Comparison of ENCODE assay signal across 8 mouse cellular contexts in genomic region chr14:76110396-76111221, GRCm38 (mm10). TPM values are rescaled to one million over a fixed set of nuclear protein-coding genes. Genes with fewer than 3 reads are reported as not detected.
DNase-seq lines count a peak whose midpoint lies in the region; ATAC-seq and TF ChIP-seq lines count a peak whose summit lies in the region.

Gene Gpalpp1 (minus strand): TSS chr14:76110760.
Gene Nufip1 (plus strand): TSS chr14:76110891.

- no peaks in the 10 kb centered on the region for H3K27me3 ChIP-seq in hindbrain, embryonic 10.5 days (ENCODE audit: insufficient read depth, poor library complexity, severe bottlenecking)
- no peaks in the 10 kb centered on the region for H3K27me3 ChIP-seq in lung, postnatal 0 days (replicated peaks; ENCODE audit: insufficient read depth, low read length)

- peak within 1 kb of the TSS; percentile 98 for H3K4me3 ChIP-seq in hindbrain, embryonic 10.5 days
- peak within 1 kb of the TSS; percentile 87 for H3K4me3 ChIP-seq in lung, postnatal 0 days (ENCODE audit: low read depth, low read length)

- ATAC-seq in frontal cortex, adult (ENCODE audit: low TSS enrichment), result peak; percentile 98
- ATAC-seq in lung, postnatal 0 days, result peak; percentile 99

- WGBS in hindbrain, embryonic 10.5 days, result under 1% methylated on average over 69 of the region's 69 CpGs
- 2% methylated on average over 69 of the region's 69 CpGs for WGBS in lung, postnatal 0 days

- H3K36me3 ChIP-seq in hindbrain, embryonic 10.5 days, result peaks cover 40% of the 10 kb centered on the region
- peaks cover 17% of the 10 kb centered on the region for H3K36me3 ChIP-seq in lung, postnatal 0 days (ENCODE audit: insufficient read depth, low read length)

- TF ChIP-seq EP300 in lung, postnatal 0 days (IDR thresholded peaks at IDR 0.05), result no peak

- DNase-seq in MN1 (ENCODE audit: low spot score), result peak; percentile 96
- peak; percentile 92 for DNase-seq in cerebellum, adult 9-10 months
- peak; percentile 94 for DNase-seq in hindbrain, embryonic 10.5 days (ENCODE audit: low spot score)
- peak; percentile 94 for DNase-seq in layer of hippocampus, adult 9-11 months
- peak; percentile 97 for DNase-seq in lung, postnatal 0 days (ENCODE audit: low spot score)
- peak; percentile 78 for DNase-seq in ovary, postnatal 14 days (ENCODE audit: low spot score)
- peak; percentile 84 for DNase-seq in thymus, postnatal 14 days

- peaks cover 26% of the 10 kb centered on the region for H3K4me1 ChIP-seq in hindbrain, embryonic 10.5 days (replicated peaks)
- peaks cover 3% of the 10 kb centered on the region; the same call in 1 of the 2 replicates for H3K4me1 ChIP-seq in lung, postnatal 0 days (ENCODE audit: insufficient read depth, low read depth, low read length)

- H3K9me3 ChIP-seq in hindbrain, embryonic 10.5 days, result no peaks in the 10 kb centered on the region
- H3K9me3 ChIP-seq in lung, postnatal 0 days (ENCODE audit: low read length), result no peaks in the 10 kb centered on the region

- H3K9ac ChIP-seq in lung, postnatal 0 days (replicated peaks; ENCODE audit: low read depth), result peak within 1 kb of the TSS; percentile 90

- peak within 1 kb of the TSS; percentile 85 for H3K4me2 ChIP-seq in lung, postnatal 0 days (replicated peaks; ENCODE audit: low read depth, low read length)

- TF ChIP-seq CTCF in lung, postnatal 0 days (IDR thresholded peaks at IDR 0.05), result peak; percentile 27; the same call in 1 of the 2 replicates

- H3K27ac ChIP-seq in hindbrain, embryonic 10.5 days, result peak within 1 kb of the TSS; percentile 93
- peak within 1 kb of the TSS; percentile 86 for H3K27ac ChIP-seq in lung, postnatal 0 days (ENCODE audit: low read length)

RNA-seq across cellular contexts. Expression of gene Gpalpp1, which starts in this region (rescaled TPM):
- polyA plus RNA-seq in hindbrain, embryonic 10.5 days (2016; fragmentation: Nextera tagmentation; extraction: Ambion mirVana), result 13.1 and 16.4 TPM in 2 replicates
- polyA plus RNA-seq in lung, postnatal 0 days (2015; fragmentation: Nextera tagmentation; extraction: Ambion mirVana), result 6.3 and 7.0 TPM in 2 replicates

RNA-seq across cellular contexts. Expression of gene Nufip1, which starts in this region (rescaled TPM):
- polyA plus RNA-seq in hindbrain, embryonic 10.5 days (2016; fragmentation: Nextera tagmentation; extraction: Ambion mirVana), result 17.5 and 19.4 TPM in 2 replicates
- polyA plus RNA-seq in lung, postnatal 0 days (2015; fragmentation: Nextera tagmentation; extraction: Ambion mirVana), result 6.1 and 6.5 TPM in 2 replicates

Comparison
In these comparisons a context has a peak if more than half of its experiments do, and no peak if none do; other contexts are left out.
1. Peak in every context shown above with its lines: DNase-seq, ATAC-seq, H3K4me3 ChIP-seq and H3K27ac ChIP-seq.